Mouse (Mus musculus) brain, adult 2 months (tissue): ENCODE measurements at regions not wholly inside any gene's neighbourhood (a gene's known extent, or its start where the extent isn't known, plus 50 kb on each side); places are given as distances from the start of the nearest gene placed in this dataset.
"Not testable (repeated sequence)": the region's sequence is repeated elsewhere in the genome, so short reads cannot be mapped to it uniquely, and the experiment has no call there.

ENCODE experiments used
- DNase-seq: peaks from one replicate; pipeline ENCODE4 v3.0.0; 2011; ENCODE audit warnings: low read depth, low spot score

DNA sequence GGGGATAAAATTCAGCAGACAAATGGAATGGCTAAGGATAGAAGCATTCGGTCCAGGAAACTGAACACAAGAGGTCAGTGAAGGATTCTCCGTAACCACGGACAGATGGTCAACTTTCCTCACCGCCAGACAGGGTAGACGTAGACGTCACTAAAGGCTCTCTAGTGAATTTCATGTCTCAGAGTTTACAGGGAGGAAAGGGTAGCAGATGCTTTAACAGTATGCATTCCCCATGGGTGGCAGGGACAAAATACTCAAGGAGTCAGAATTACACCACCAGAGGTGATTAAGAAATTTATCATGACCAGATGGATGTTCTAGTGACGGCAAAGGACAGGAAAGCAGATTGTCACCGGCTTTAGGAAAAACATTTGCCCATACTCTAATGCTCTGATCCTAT, 331.2 kb downstream of the Sh2d4b start:
- peak; percentile 18 for DNase-seq

DNA sequence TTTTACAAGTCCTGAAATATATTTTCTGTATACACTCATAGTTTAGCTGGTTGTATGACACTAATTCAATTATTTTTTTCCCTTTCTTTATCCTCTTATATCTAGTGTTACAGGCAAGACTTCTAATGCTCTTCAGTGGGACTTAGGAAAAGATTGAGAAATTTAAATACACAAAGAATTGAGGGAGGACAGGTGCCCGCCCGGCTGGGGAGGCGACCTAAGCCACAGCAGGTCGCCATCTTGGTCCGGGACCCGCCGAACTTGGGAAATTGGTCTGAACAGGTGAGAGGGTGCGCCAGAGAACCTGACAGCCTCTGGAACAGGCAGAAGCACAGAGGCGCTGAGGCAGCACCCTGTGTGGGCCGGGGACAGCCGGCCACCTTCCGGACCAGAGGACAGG, 346.6 kb downstream of the Sh2d4b start:
- DNase-seq = not testable (repeated sequence)

- no peak for DNase-seq
Measured at GRCm38 (mm10) chr14:40533031-40533430, 360.0 kb downstream of the Sh2d4b start.

DNA sequence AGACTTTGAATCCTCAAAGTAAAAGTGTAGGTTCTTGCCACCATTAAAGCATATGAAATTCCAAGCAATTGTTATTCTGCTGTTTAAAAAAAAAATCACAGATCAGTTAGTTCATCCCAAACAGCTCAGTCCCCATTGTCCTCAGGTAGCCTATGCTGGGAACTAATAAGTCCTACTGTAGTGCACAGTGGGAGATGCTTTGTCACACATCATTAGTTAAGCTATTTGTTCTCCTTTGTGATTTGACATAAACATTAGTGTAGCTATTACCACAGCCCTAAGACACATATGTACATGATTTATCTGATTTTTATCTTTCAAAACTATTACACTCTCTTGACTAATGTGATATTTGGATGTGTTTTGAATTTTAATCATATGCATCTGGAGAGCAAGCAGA, 378.4 kb downstream of the Sh2d4b start:
- DNase-seq = no peak
